Mouse (Mus musculus): ENCODE data around the gene Stk24. TPM values are rescaled to one million over a fixed set of nuclear protein-coding genes. Genes with fewer than 3 reads are reported as not detected.

The Stk24 gene
- polyA plus RNA-seq, 1 experiment from 2014 or later: 15.2 TPM

Other genes with a start within 250 kb of the Stk24 start
- 0.70 TPM in 1 of 2 replicates, not detected in the other for gene Slc15a1, start 125.2 kb upstream of the Stk24 start, polyA plus RNA-seq (2015; fragmentation: Nextera tagmentation; extraction: Ambion mirVana)